Mouse (Mus musculus): ENCODE measurements around the gene Jade3. TPM values are rescaled to one million over a fixed set of nuclear protein-coding genes. Genes with fewer than 3 reads are reported as not detected.

The Jade3 gene
- total and polyA plus RNA-seq, 3 experiments: 9.9 to 21.1 (median 11.8) TPM

DNA sequence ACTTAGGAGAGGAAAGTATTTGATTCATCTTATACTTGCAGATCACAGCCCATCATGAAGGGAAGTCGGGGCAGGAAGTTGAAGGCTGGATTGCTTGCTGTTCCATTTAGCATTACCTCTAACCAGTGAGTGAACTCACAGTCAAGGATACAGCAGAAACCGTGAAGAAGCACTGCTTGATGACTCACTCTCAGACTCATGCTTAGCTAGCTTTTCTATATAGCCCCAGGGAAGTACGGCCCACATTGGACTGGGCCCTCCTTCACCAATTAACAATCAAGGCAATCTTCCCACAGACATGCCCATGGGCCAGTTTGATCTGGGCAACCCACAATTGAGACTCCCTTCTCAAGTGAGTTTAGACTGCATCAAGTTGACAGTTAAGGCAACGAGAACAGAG lies 138.5 kb downstream of the Jade3 start:
- H3K4me3 ChIP-seq (replicated peaks in 1 of 3; ENCODE audit: low read depth in 2 of 3, low read length in 2 of 3, poor library complexity in 1 of 3): no peak overlapping the region
- no peaks in the 10 kb centered on the region for H3K36me3 ChIP-seq (replicated peaks in 1 of 2; ENCODE audit: control insufficient read depth in 1 of 2, insufficient read depth in 1 of 2, low read length in 1 of 2)
- in situ Hi-C loops (cut with MboI; ENCODE audit: low pct_ligation_motif_present, low pct_unique_long_range_greater_than_20kb, low sequenced_read_pairs): loop anchor here (25.0 kb wide), 3 partner anchors 202 to 552 kb away; partner anchors contain the start of gene Rp2
- H3K27ac ChIP-seq (ENCODE audit: insufficient read depth, low read depth): no peak overlapping the region
- H3K9ac ChIP-seq (ENCODE audit: insufficient read depth, low read depth): no peak overlapping the region
- H3K27me3 ChIP-seq (replicated peaks): no peaks in the 10 kb centered on the region
- no peaks in the 10 kb centered on the region for H3K9me3 ChIP-seq (replicated peaks; ENCODE audit: low read length)
- H3K4me1 ChIP-seq (ENCODE audit: control insufficient read depth in 1 of 2, insufficient read depth in 2 of 2): no peaks in the 10 kb centered on the region
- H3K79me2 ChIP-seq (replicated peaks; ENCODE audit: control insufficient read depth, extremely low read depth, insufficient read depth, poor library complexity, severe bottlenecking): no peaks in the 10 kb centered on the region
- dilution Hi-C loops (cut with MboI; ENCODE audit: extremely low pct_ligation_motif_present, extremely low pct_unique_long_range_greater_than_20kb, low sequenced_read_pairs): no loop called here
- no peak for DNase-seq (ENCODE audit: extremely low read depth)
- no peak overlapping the region for H3K4me2 ChIP-seq (ENCODE audit: insufficient read depth, low read depth, poor library complexity, severe bottlenecking)
- TF ChIP-seq TCF12 (IDR thresholded peaks at IDR 0.05; ENCODE audit: low read depth, low read length) (no peak), JUN (IDR thresholded peaks at IDR 0.05; ENCODE audit: insufficient read depth, low read depth, low read length) (no peak), ZC3H11A (IDR thresholded peaks at IDR 0.05; ENCODE audit: low read depth, low read length) (no peak), ZMIZ1 (IDR thresholded peaks at IDR 0.05; ENCODE audit: low read depth, low read length) (no peak), RCOR1 (conservative IDR thresholded peaks at IDR 0.05; ENCODE audit: low read depth, low read length) (no peak), NELFE (IDR thresholded peaks at IDR 0.05; ENCODE audit: low read depth, low read length) (no peak), MAX (IDR thresholded peaks at IDR 0.05; ENCODE audit: low read length) (no peak), KAT2A (IDR thresholded peaks at IDR 0.05; ENCODE audit: insufficient replicate concordance, low read length) (no peak), SMC3 (IDR thresholded peaks at IDR 0.05; ENCODE audit: low read depth, low read length) (no peak), MAZ (IDR thresholded peaks at IDR 0.05; ENCODE audit: low read depth, low read length) (no peak), MAFK (IDR thresholded peaks at IDR 0.05; ENCODE audit: insufficient replicate concordance, low read length) (no peak), CHD1 (IDR thresholded peaks at IDR 0.05; ENCODE audit: low read depth, low read length) (no peak), POLR2AphosphoS2 (IDR thresholded peaks at IDR 0.05; ENCODE audit: low read depth, low read length) (no peak), ZNF384 (IDR thresholded peaks at IDR 0.05; ENCODE audit: low read depth, low read length) (no peak)

Other genes with a start within 250 kb of the Jade3 start
- 23.0 and 26.0 TPM in 2 replicates for gene Slc9a7, start 133.9 kb upstream of the Jade3 start, total RNA-seq (2012; rRNA removed)
- gene Slc9a7, start 133.9 kb upstream of the Jade3 start, total RNA-seq (2014; rRNA removed): 21.6 and 25.6 TPM in 2 replicates
- gene Slc9a7, start 133.9 kb upstream of the Jade3 start, polyA plus RNA-seq (2012; ENCODE audit: insufficient read length, low read depth): 20.6 and 20.7 TPM in 2 replicates
- gene Rp2, start 61.2 kb upstream of the Jade3 start, total RNA-seq (2012; rRNA removed): 34.7 and 34.9 TPM in 2 replicates
- gene Rp2, start 61.2 kb upstream of the Jade3 start, total RNA-seq (2014; rRNA removed): 67.6 and 79.3 TPM in 2 replicates
- 31.6 and 34.8 TPM in 2 replicates for gene Rp2, start 61.2 kb upstream of the Jade3 start, polyA plus RNA-seq (2012; ENCODE audit: insufficient read length, low read depth)
- not detected in 2 replicates for gene Rgn, start 124.1 kb downstream of the Jade3 start, total RNA-seq (2012; rRNA removed)
- not detected in 2 replicates for gene Rgn, start 124.1 kb downstream of the Jade3 start, total RNA-seq (2014; rRNA removed)
- not detected in 2 replicates for gene Rgn, start 124.1 kb downstream of the Jade3 start, polyA plus RNA-seq (2012; ENCODE audit: insufficient read length, low read depth)
- 81.5 and 83.8 TPM in 2 replicates for gene Rbm10, start 191.8 kb downstream of the Jade3 start, total RNA-seq (2012; rRNA removed)
- 49.9 and 55.7 TPM in 2 replicates for gene Rbm10, start 191.8 kb downstream of the Jade3 start, total RNA-seq (2014; rRNA removed)
- gene Rbm10, start 191.8 kb downstream of the Jade3 start, polyA plus RNA-seq (2012; ENCODE audit: insufficient read length, low read depth): 67.1 and 71.1 TPM in 2 replicates
- gene Ndufb11, start 191.9 kb downstream of the Jade3 start, total RNA-seq (2012; rRNA removed): 166 and 176 TPM in 2 replicates
- 156 and 165 TPM in 2 replicates for gene Ndufb11, start 191.9 kb downstream of the Jade3 start, total RNA-seq (2014; rRNA removed)
- gene Ndufb11, start 191.9 kb downstream of the Jade3 start, polyA plus RNA-seq (2012; ENCODE audit: insufficient read length, low read depth): 159 and 161 TPM in 2 replicates
- gene Uba1, start 232.6 kb downstream of the Jade3 start, total RNA-seq (2012; rRNA removed): 164 and 177 TPM in 2 replicates
- 138 and 142 TPM in 2 replicates for gene Uba1, start 232.6 kb downstream of the Jade3 start, total RNA-seq (2014; rRNA removed)
- gene Uba1, start 232.6 kb downstream of the Jade3 start, polyA plus RNA-seq (2012; ENCODE audit: insufficient read length, low read depth): 202 and 218 TPM in 2 replicates

Measured in CH12.LX (cell line).